Mouse (Mus musculus) spleen, postnatal 36 days (tissue): ENCODE data around the gene Lsm3.

Source experiments
- DNase-seq, 2 experiments: peaks; one replicate each; pipeline ENCODE4 v3.0.0; 2022; ENCODE audit warnings: low spot score in 2 of 2, mixed read lengths in 1 of 2

Gene Lsm3

GRCm38 (mm10) chr6:91510211-91510610, 5.5 kb upstream of the Lsm3 start:
- no peak for DNase-seq

GRCm38 (mm10) chr6:91514135-91514534, 1.6 kb upstream of the Lsm3 start:
- DNase-seq: no peak

- DNase-seq: no peak
Observed at GRCm38 (mm10) chr6:91514737-91515362, 878 bp upstream of the Lsm3 start.

- DNase-seq: no peak
Observed at GRCm38 (mm10) chr6:91518454-91519020, 2.8 kb downstream of the Lsm3 start.

GRCm38 (mm10) chr6:91522816-91523215, 7.1 kb downstream of the Lsm3 start:
- no peak for DNase-seq

- DNase-seq: no peak
Observed at GRCm38 (mm10) chr6:91525544-91525943, 9.8 kb downstream of the Lsm3 start.

- no peak for DNase-seq
Observed at GRCm38 (mm10) chr6:91527227-91527860, 11.6 kb downstream of the Lsm3 start.

- DNase-seq: no peak
Observed at GRCm38 (mm10) chr6:91528265-91528664, 12.5 kb downstream of the Lsm3 start.

- DNase-seq: no peak
Observed at GRCm38 (mm10) chr6:91530673-91531072, 14.9 kb downstream of the Lsm3 start.

- no peak for DNase-seq
Observed at GRCm38 (mm10) chr6:91531276-91531675, 15.5 kb downstream of the Lsm3 start.

- DNase-seq: no peak
Observed at GRCm38 (mm10) chr6:91532661-91533060, 16.9 kb downstream of the Lsm3 start.

GRCm38 (mm10) chr6:91533359-91533758, 17.6 kb downstream of the Lsm3 start:
- no peak for DNase-seq

- no peak for DNase-seq
Observed at GRCm38 (mm10) chr6:91533771-91534170, 18.0 kb downstream of the Lsm3 start.

GRCm38 (mm10) chr6:91534268-91534667, 18.5 kb downstream of the Lsm3 start:
- no peak for DNase-seq

- DNase-seq: no peak
Observed at GRCm38 (mm10) chr6:91535231-91535630, 19.5 kb downstream of the Lsm3 start.

- DNase-seq: no peak
Observed at GRCm38 (mm10) chr6:91536047-91536765, 20.5 kb downstream of the Lsm3 start.

- DNase-seq: no peak
Observed at GRCm38 (mm10) chr6:91541276-91541675, 25.5 kb downstream of the Lsm3 start.

GRCm38 (mm10) chr6:91543056-91543455, 27.3 kb downstream of the Lsm3 start:
- DNase-seq: no peak

GRCm38 (mm10) chr6:91546241-91546884, 30.6 kb downstream of the Lsm3 start:
- DNase-seq: no peak

GRCm38 (mm10) chr6:91547313-91547712, 31.6 kb downstream of the Lsm3 start:
- no peak for DNase-seq

GRCm38 (mm10) chr6:91549621-91550020, 33.9 kb downstream of the Lsm3 start:
- no peak for DNase-seq

GRCm38 (mm10) chr6:91551671-91552070, 35.9 kb downstream of the Lsm3 start:
- no peak for DNase-seq
